Mouse (Mus musculus) intestine, embryonic 16.5 days (tissue): ENCODE measurements around the gene Ano4. TPM values are rescaled to one million over a fixed set of nuclear protein-coding genes. Genes with fewer than 3 reads are reported as not detected.
"Not testable (repeated sequence)": the region's sequence is repeated elsewhere in the genome, so short reads cannot be mapped to it uniquely, and the experiment has no call there.

Experiments used
- ATAC-seq: fragments of 200-750 bp; cut with Nextera tagmentation; 2 replicates; pipeline ENCODE4 v1.8.0; 2017; ENCODE audit warnings: moderate TSS enrichment, moderate library complexity
- H3K27ac ChIP-seq: fragments of 300-500 bp; sonication (generic); 2 replicates; pipeline ENCODE4 v1.5.1; 2014; ENCODE audit warnings: mild to moderate bottlenecking, low read length
- H3K27me3 ChIP-seq: fragments of 300-500 bp; sonication (generic); replicated peaks from 2 replicates; pipeline ENCODE4 v1.6.1; 2014; ENCODE audit warnings: low read length, control low read depth, mixed read lengths; ENCODE audit not compliant: control insufficient read depth, insufficient read depth
- H3K36me3 ChIP-seq: fragments of 300-500 bp; sonication (generic); 2 replicates; pipeline ENCODE4 v1.6.1; 2014; ENCODE audit warnings: low read length, control low read depth; ENCODE audit not compliant: control insufficient read depth, insufficient read depth
- H3K4me1 ChIP-seq: fragments of 300-500 bp; sonication (generic); 2 replicates; pipeline ENCODE4 v1.6.1; 2014; ENCODE audit warnings: low read length, control low read depth, mixed read lengths; ENCODE audit not compliant: control insufficient read depth, insufficient read depth
- H3K4me2 ChIP-seq: fragments of 300-500 bp; sonication (generic); 2 replicates; pipeline ENCODE4 v1.6.1; 2014; ENCODE audit warnings: low read depth, low read length, control low read depth
- H3K4me3 ChIP-seq: fragments of 300-500 bp; sonication (generic); 2 replicates; pipeline ENCODE4 v1.5.1; 2014; ENCODE audit warnings: mild to moderate bottlenecking, low read length
- H3K9ac ChIP-seq: fragments of 300-500 bp; sonication (generic); 2 replicates; pipeline ENCODE4 v1.6.1; 2014; ENCODE audit warnings: low read depth, low read length
- H3K9me3 ChIP-seq: fragments of 300-500 bp; sonication (generic); 2 replicates; pipeline ENCODE4 v1.6.1; 2016; ENCODE audit warnings: low read length, control low read depth; ENCODE audit not compliant: control insufficient read depth
- WGBS: fragments of 180-500 bp; shearing (Covaris S2); extraction: QIAGEN DNeasy Blood & Tissue Kit; methylation state at CpG from one replicate; pipeline ENCODE4 v1.1.7; 2014; 5-methylcytosine and 5-hydroxymethylcytosine counted together
- polyA plus RNA-seq: library from polyadenylated mRNA; unstranded; fragments of >200 nt; fragmentation: Nextera tagmentation; extraction: Ambion mirVana; gene quantifications from 2 replicates; pipeline ENCODE4 v1.2.1, GENCODE M21; 2015

Gene Ano4
- polyA plus RNA-seq, 1 experiment from 2014 or later, result 0.49 TPM

GRCm38 (mm10) chr10:89114381-89114780, 230.2 kb downstream of the Ano4 start:
- H3K27me3 ChIP-seq, result no peaks in the 10 kb centered on the region
- H3K36me3 ChIP-seq, result no peaks in the 10 kb centered on the region
- H3K4me1 ChIP-seq, result no peaks in the 10 kb centered on the region
- 84% methylated on average over 6 of the region's 6 CpGs for WGBS
- no peak overlapping the region for H3K9ac ChIP-seq
- no peak for ATAC-seq
- H3K4me3 ChIP-seq, result no peak overlapping the region
- H3K4me2 ChIP-seq, result no peak overlapping the region
- no peak overlapping the region for H3K27ac ChIP-seq
- no peaks in the 10 kb centered on the region for H3K9me3 ChIP-seq

- Histone ChIP-seq H3K4me3 (no peak overlapping the region), H3K27ac (no peak overlapping the region), H3K4me2 (no peak overlapping the region), H3K9me3 (no peaks in the 10 kb centered on the region), H3K36me3 (no peaks in the 10 kb centered on the region), H3K27me3 (no peaks in the 10 kb centered on the region), H3K4me1 (no peaks in the 10 kb centered on the region), H3K9ac (no peak overlapping the region)
- 79% methylated on average over 2 of the region's 2 CpGs for WGBS
- ATAC-seq, result no peak
Observed at GRCm38 (mm10) chr10:89111466-89111865, 233.1 kb downstream of the Ano4 start.

GRCm38 (mm10) chr10:89110917-89111316, 233.6 kb downstream of the Ano4 start:
- Histone ChIP-seq H3K4me3 (no peak overlapping the region), H3K4me1 (no peaks in the 10 kb centered on the region), H3K9me3 (no peaks in the 10 kb centered on the region), H3K4me2 (no peak overlapping the region), H3K27me3 (no peaks in the 10 kb centered on the region), H3K9ac (no peak overlapping the region), H3K27ac (no peak overlapping the region), H3K36me3 (no peaks in the 10 kb centered on the region)
- ATAC-seq, result no peak
- WGBS, result 73% methylated on average over 1 of the region's 1 CpGs

- H3K4me1 ChIP-seq, result no peaks in the 10 kb centered on the region
- no peak overlapping the region for H3K4me3 ChIP-seq
- H3K27me3 ChIP-seq, result no peaks in the 10 kb centered on the region
- ATAC-seq, result no peak
- no peak overlapping the region for H3K27ac ChIP-seq
- H3K36me3 ChIP-seq, result no peaks in the 10 kb centered on the region
- H3K9me3 ChIP-seq, result no peaks in the 10 kb centered on the region
- WGBS, result 52% methylated on average over 2 of the region's 2 CpGs
- H3K4me2 ChIP-seq, result no peak overlapping the region
- H3K9ac ChIP-seq, result no peak overlapping the region
Observed at GRCm38 (mm10) chr10:89103594-89103993, 241.0 kb downstream of the Ano4 start.

GRCm38 (mm10) chr10:89102025-89102424, 242.5 kb downstream of the Ano4 start:
- ATAC-seq, result no peak
- H3K36me3 ChIP-seq, result no peaks in the 10 kb centered on the region
- no peaks in the 10 kb centered on the region for H3K9me3 ChIP-seq
- no peaks in the 10 kb centered on the region for H3K27me3 ChIP-seq
- H3K4me3 ChIP-seq, result no peak overlapping the region
- H3K9ac ChIP-seq, result no peak overlapping the region
- H3K4me1 ChIP-seq, result no peaks in the 10 kb centered on the region
- no peak overlapping the region for H3K27ac ChIP-seq
- no peak overlapping the region for H3K4me2 ChIP-seq
- 47% methylated on average over 7 of the region's 7 CpGs for WGBS

- H3K9ac ChIP-seq, result no peak overlapping the region
- no peaks in the 10 kb centered on the region for H3K36me3 ChIP-seq
- H3K9me3 ChIP-seq, result no peaks in the 10 kb centered on the region
- 74% methylated on average over 4 of the region's 4 CpGs for WGBS
- no peak overlapping the region for H3K4me3 ChIP-seq
- no peaks in the 10 kb centered on the region for H3K4me1 ChIP-seq
- no peak overlapping the region for H3K27ac ChIP-seq
- H3K27me3 ChIP-seq, result no peaks in the 10 kb centered on the region
- no peak for ATAC-seq
- H3K4me2 ChIP-seq, result no peak overlapping the region
Observed at GRCm38 (mm10) chr10:89098183-89098582, 246.4 kb downstream of the Ano4 start.

- Histone ChIP-seq H3K4me3 (no peak overlapping the region), H3K4me1 (no peaks in the 10 kb centered on the region), H3K27ac (no peak overlapping the region), H3K27me3 (no peaks in the 10 kb centered on the region), H3K4me2 (no peak overlapping the region), H3K36me3 (no peaks in the 10 kb centered on the region), H3K9me3 (no peaks in the 10 kb centered on the region), H3K9ac (no peak overlapping the region)
- 0 out of 2 replicates have a peak, but pooled peaks have one; percentile 18 for ATAC-seq
- 71% methylated on average over 9 of the region's 9 CpGs for WGBS
Observed at GRCm38 (mm10) chr10:89092350-89093040, 252.1 kb downstream of the Ano4 start.

GRCm38 (mm10) chr10:89077447-89077846, 267.1 kb downstream of the Ano4 start:
- Histone ChIP-seq H3K27ac (no peak overlapping the region), H3K4me3 (no peak overlapping the region), H3K36me3 (no peaks in the 10 kb centered on the region), H3K9ac (no peak overlapping the region), H3K4me2 (no peak overlapping the region), H3K27me3 (no peaks in the 10 kb centered on the region), H3K9me3 (no peaks in the 10 kb centered on the region), H3K4me1 (no peaks in the 10 kb centered on the region)
- ATAC-seq, result no peak
- 85% methylated on average over 5 of the region's 5 CpGs for WGBS

GRCm38 (mm10) chr10:89055891-89056290, 288.7 kb downstream of the Ano4 start:
- WGBS, result 78% methylated on average over 3 of the region's 3 CpGs
- Histone ChIP-seq H3K27me3 (no peaks in the 10 kb centered on the region), H3K27ac (no peak overlapping the region), H3K36me3 (no peaks in the 10 kb centered on the region), H3K4me1 (no peaks in the 10 kb centered on the region), H3K9me3 (no peaks in the 10 kb centered on the region), H3K4me3 (no peak overlapping the region), H3K4me2 (no peak overlapping the region), H3K9ac (no peak overlapping the region)
- ATAC-seq, result no peak

- H3K4me3 ChIP-seq, H3K4me1 ChIP-seq, H3K27ac ChIP-seq, ATAC-seq, H3K36me3 ChIP-seq, H3K27me3 ChIP-seq, H3K4me2 ChIP-seq, H3K9ac ChIP-seq, H3K9me3 ChIP-seq: not testable (repeated sequence)
- 89% methylated on average over 12 of the region's 12 CpGs for WGBS
Observed at GRCm38 (mm10) chr10:89044921-89045320, 299.6 kb downstream of the Ano4 start.
